9 mouse cellular contexts compared by ENCODE assay signal in the genomic region with DNA sequence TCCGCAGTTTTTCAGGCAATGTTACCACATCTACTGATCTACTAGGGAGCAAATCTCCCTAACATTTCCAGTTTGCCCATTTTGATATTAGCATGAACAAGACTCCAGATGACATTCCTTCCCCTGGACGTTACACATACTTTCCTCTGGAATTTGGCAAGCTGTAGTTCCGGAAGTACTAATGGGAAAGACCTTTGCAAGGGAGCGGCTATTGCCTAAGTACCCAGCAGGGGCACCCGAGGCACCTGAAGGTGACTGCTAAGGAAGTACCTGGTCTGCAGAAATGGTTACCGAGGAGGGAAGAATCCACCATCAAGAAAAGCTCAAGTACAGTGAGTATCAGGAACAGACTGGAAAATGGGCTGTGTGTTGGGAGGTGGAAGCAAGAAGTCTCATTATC. TPM values are rescaled to one million over a fixed set of nuclear protein-coding genes. Genes with fewer than 3 reads are reported as not detected.
DNase-seq lines count a peak whose midpoint lies in the region; ATAC-seq and TF ChIP-seq lines count a peak whose summit lies in the region.
"Had no signal": no experiment of that assay in that cellular context is flagged by ENCODE, and none has a peak within 500 bp of the region (broad histone marks: within the 10 kb centered on the region; RNA-seq: fewer than 3 reads in every experiment).

No protein-coding gene starts in this region.

- TF ChIP-seq CTCF in layer of hippocampus, adult 2 months (conservative IDR thresholded peaks at IDR 0.05): peak; percentile 33
- no peak; the same call in 1 of the 2 replicates for TF ChIP-seq CTCF in kidney, adult 2 months (conservative IDR thresholded peaks at IDR 0.05; ENCODE audit: insufficient read depth, insufficient read length, low read depth, low read length)

- ATAC-seq in megakaryocyte progenitor cell, adult 5-6 weeks (replicated peaks; ENCODE audit: poor library complexity): 0 out of 2 replicates have a peak, but pooled peaks have one; percentile 29

- H3K27ac ChIP-seq in layer of hippocampus, adult 2 months: no peak overlapping the region
- no peak overlapping the region; the same call in 1 of the 2 replicates for H3K27ac ChIP-seq in kidney, adult 2 months (ENCODE audit: insufficient read depth, low read depth, low read length)
- H3K27ac ChIP-seq: liver, embryonic 13.5 days had no signal

- H3K36me3 ChIP-seq in kidney, adult 2 months (ENCODE audit: control insufficient read depth, insufficient read depth, low read length): no peaks in the 10 kb centered on the region
- H3K36me3 ChIP-seq: liver, embryonic 13.5 days had no signal

- WGBS in kidney, adult 2 months: 20% methylated on average over 6 of the region's 6 CpGs

- H3K27me3 ChIP-seq in kidney, adult 2 months (replicated peaks; ENCODE audit: control insufficient read depth, insufficient read depth, low read length): no peaks in the 10 kb centered on the region
- H3K27me3 ChIP-seq: liver, embryonic 13.5 days had no signal

- H3K4me3 ChIP-seq in layer of hippocampus, adult 2 months: no peak overlapping the region
- H3K4me3 ChIP-seq in kidney, adult 2 months (ENCODE audit: insufficient read depth, low read depth, low read length): no peak overlapping the region
- H3K4me3 ChIP-seq: liver, embryonic 13.5 days had no signal

- no peak for TF ChIP-seq POLR2A in kidney, adult 2 months (IDR thresholded peaks at IDR 0.05; ENCODE audit: low read depth, low read length)

- no peak for DNase-seq in layer of hippocampus, adult 2 months (ENCODE audit: low spot score in 2 of 2)
- DNase-seq in layer of hippocampus, adult 9-11 months: no peak
- DNase-seq in adipocyte (ENCODE audit: low spot score): peak; percentile 33
- peak; percentile 84 for DNase-seq in kidney, adult 2 months
- DNase-seq in right cerebral cortex, adult 2 months (ENCODE audit: low spot score in 2 of 2): no peak
- no peak for DNase-seq in gastrocnemius, postnatal 25 days
- DNase-seq: liver, embryonic 13.5 days; thymus, postnatal 14 days had no signal

- H3K4me1 ChIP-seq in kidney, adult 2 months (ENCODE audit: control insufficient read depth, insufficient read depth, low read length): peaks cover 4% of the 10 kb centered on the region

RNA-seq across cellular contexts. Expression of a gene that starts 14.9 kb away (rescaled TPM):
- 10 to 100 TPM; 28.4 to 29.4 TPM for total RNA-seq in layer of hippocampus, adult 2 months (2021)
- 95.3 and 99.5 TPM in 2 replicates for polyA plus RNA-seq in kidney, adult 2 months (2012; rRNA removed)
- 196 and 217 TPM in 2 replicates for total RNA-seq in megakaryocyte progenitor cell, adult 5-6 weeks (2015)
- 196 and 233 TPM in 2 replicates for total RNA-seq in megakaryocyte progenitor cell, adult 5-6 weeks (2017)
- total RNA-seq in gastrocnemius, postnatal 25 days (2021): 100 to 1,000 TPM; 193 to 219 TPM

RNA-seq across cellular contexts. Expression of a gene that starts 25.6 kb away (rescaled TPM):
- total RNA-seq in layer of hippocampus, adult 2 months (2021): 10 to 100 TPM; 19.2 to 21.7 TPM
- polyA plus RNA-seq in kidney, adult 2 months (2012; rRNA removed): 0.94 and 1.4 TPM in 2 replicates
- 6.4 and 7.9 TPM in 2 replicates for total RNA-seq in megakaryocyte progenitor cell, adult 5-6 weeks (2015)
- total RNA-seq in megakaryocyte progenitor cell, adult 5-6 weeks (2017): 4.0 and 5.7 TPM in 2 replicates
- not detected for total RNA-seq in gastrocnemius, postnatal 25 days (2021)

RNA-seq across cellular contexts. Expression of a gene that starts 40.4 kb away (rescaled TPM):
- 10 to 100 TPM; 41.2 to 48.6 TPM for total RNA-seq in layer of hippocampus, adult 2 months (2021)
- polyA plus RNA-seq in kidney, adult 2 months (2012; rRNA removed): 32.1 and 35.5 TPM in 2 replicates
- total RNA-seq in megakaryocyte progenitor cell, adult 5-6 weeks (2015): 36.9 and 37.6 TPM in 2 replicates
- total RNA-seq in megakaryocyte progenitor cell, adult 5-6 weeks (2017): 29.7 and 34.0 TPM in 2 replicates
- 10 to 100 TPM; 25.8 to 30.0 TPM for total RNA-seq in gastrocnemius, postnatal 25 days (2021)

Comparison
In these comparisons a context has a peak if more than half of its experiments do, and no peak if none do; other contexts are left out.
1. DNase-seq: peak in adipocyte (single experiment) and kidney, adult 2 months (single experiment); none in layer of hippocampus, adult 2 months (0 of 2), layer of hippocampus, adult 9-11 months (single experiment), right cerebral cortex, adult 2 months (0 of 2) and gastrocnemius, postnatal 25 days (single experiment).
2. RNA of a gene that starts 14.9 kb away (total RNA-seq): 196 to 233 TPM in megakaryocyte progenitor cell, adult 5-6 weeks and 193 to 219 TPM in gastrocnemius, postnatal 25 days; 28.4 to 29.4 TPM in layer of hippocampus, adult 2 months; every median in the first group is over 4 times any median in the second.
3. RNA of a gene that starts 25.6 kb away (total RNA-seq): 19.2 to 21.7 TPM in layer of hippocampus, adult 2 months and 4.0 to 7.9 TPM in megakaryocyte progenitor cell, adult 5-6 weeks; not detected in gastrocnemius, postnatal 25 days; every median in the first group is over 4 times any median in the second.